Mouse (Mus musculus): Measurements from ENCODE around the gene Nr1i2. TPM values are rescaled to one million over a fixed set of nuclear protein-coding genes. Genes with fewer than 3 reads are reported as not detected.

Nr1i2 gene
- total and polyA plus RNA-seq, 3 experiments, result not detected

DNA sequence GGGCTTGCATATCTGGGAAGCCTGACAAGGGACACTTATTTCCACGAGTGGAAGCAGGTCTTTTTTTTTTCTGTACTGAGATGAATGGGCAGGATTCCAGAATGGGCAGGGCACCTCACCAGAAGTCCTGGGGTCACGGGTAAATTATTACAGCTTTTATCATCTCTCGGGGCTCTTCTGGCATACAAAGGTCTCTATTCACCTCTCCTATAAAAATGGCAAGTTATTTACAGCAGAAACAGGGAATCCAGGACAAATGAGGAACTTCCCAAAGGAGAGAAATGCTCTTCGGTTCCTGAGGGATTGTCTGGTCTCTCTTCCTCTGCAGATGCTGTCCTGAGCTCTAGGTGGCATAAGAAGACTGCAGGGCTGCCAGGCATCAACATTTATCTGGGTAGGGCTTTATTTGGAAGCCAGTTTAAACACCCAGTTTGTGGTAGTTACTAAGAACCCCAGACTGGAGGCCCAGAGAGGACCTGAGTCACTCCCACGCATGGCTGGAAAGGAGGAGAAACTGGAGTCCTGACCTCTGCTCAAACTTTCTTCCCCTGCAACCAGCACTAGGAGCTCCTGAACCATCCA is 816 bp upstream of the Nr1i2 start:
- intact Hi-C loops (cut with DNase I), result no loop called here
- H3K9ac ChIP-seq (ENCODE audit: low read depth, low read length), result no peak overlapping the region

GRCm38 (mm10) chr16:38290151-38290550 is 4.5 kb downstream of the Nr1i2 start:
- intact Hi-C loops (cut with DNase I), result no loop called here
- DNase-seq, result no peak
- 49% methylated on average over 2 of the region's 2 CpGs for WGBS
- no peak for TF ChIP-seq CTCF (IDR thresholded peaks at IDR 0.05)
- TF ChIP-seq EP300 (IDR thresholded peaks at IDR 0.05; ENCODE audit: insufficient read depth, low read depth, low read length), result no peak
- TF ChIP-seq POLR2A (IDR thresholded peaks at IDR 0.05; ENCODE audit: insufficient read depth, low read depth, low read length), result no peak
- no peak overlapping the region for H3K27ac ChIP-seq
- no peak overlapping the region for H3K4me3 ChIP-seq
- H3K27me3 ChIP-seq (ENCODE audit: control insufficient read depth, insufficient read depth, low read length), result no peaks in the 10 kb centered on the region
- H3K36me3 ChIP-seq (ENCODE audit: control insufficient read depth, insufficient read depth, low read length), result no peaks in the 10 kb centered on the region
- no peak overlapping the region for H3K9ac ChIP-seq (ENCODE audit: low read depth, low read length)
- peaks cover 1% of the 10 kb centered on the region; the same call in 1 of the 2 replicates for H3K4me1 ChIP-seq (ENCODE audit: control insufficient read depth, insufficient read depth, low read length)
- H3K79me2 ChIP-seq (replicated peaks; ENCODE audit: control insufficient read depth, insufficient read depth, low read length), result no peaks in the 10 kb centered on the region

More for the DNA sequence above, 816 bp upstream of the Nr1i2 start:
- no peak for DNase-seq
- H3K4me3 ChIP-seq, result no peak overlapping the region
- no peaks in the 10 kb centered on the region for H3K4me1 ChIP-seq (ENCODE audit: control insufficient read depth, insufficient read depth, low read length)
- TF ChIP-seq EP300 (IDR thresholded peaks at IDR 0.05; ENCODE audit: insufficient read depth, low read depth, low read length), result no peak
- peak; percentile 63 for TF ChIP-seq CTCF (IDR thresholded peaks at IDR 0.05)
- TF ChIP-seq POLR2A (IDR thresholded peaks at IDR 0.05; ENCODE audit: insufficient read depth, low read depth, low read length), result no peak
- H3K27me3 ChIP-seq (ENCODE audit: control insufficient read depth, insufficient read depth, low read length), result no peaks in the 10 kb centered on the region
- H3K27ac ChIP-seq, result no peak overlapping the region
- H3K79me2 ChIP-seq (replicated peaks; ENCODE audit: control insufficient read depth, insufficient read depth, low read length), result no peaks in the 10 kb centered on the region
- 24% methylated on average over 5 of the region's 5 CpGs for WGBS
- no peaks in the 10 kb centered on the region for H3K36me3 ChIP-seq (ENCODE audit: control insufficient read depth, insufficient read depth, low read length)

GRCm38 (mm10) chr16:38288851-38289250 is 5.8 kb downstream of the Nr1i2 start:
- TF ChIP-seq CTCF (IDR thresholded peaks at IDR 0.05), result no peak
- TF ChIP-seq POLR2A (IDR thresholded peaks at IDR 0.05; ENCODE audit: insufficient read depth, low read depth, low read length), result no peak
- no peak for TF ChIP-seq EP300 (IDR thresholded peaks at IDR 0.05; ENCODE audit: insufficient read depth, low read depth, low read length)
- Histone ChIP-seq H3K27me3 (ENCODE audit: control insufficient read depth, insufficient read depth, low read length) (no peaks in the 10 kb centered on the region), H3K9ac (ENCODE audit: low read depth, low read length) (no peak overlapping the region), H3K4me1 (ENCODE audit: control insufficient read depth, insufficient read depth, low read length) (peaks cover 1% of the 10 kb centered on the region; the same call in 1 of the 2 replicates), H3K4me3 (no peak overlapping the region), H3K36me3 (ENCODE audit: control insufficient read depth, insufficient read depth, low read length) (no peaks in the 10 kb centered on the region), H3K27ac (no peak overlapping the region), H3K79me2 (replicated peaks; ENCODE audit: control insufficient read depth, insufficient read depth, low read length) (no peaks in the 10 kb centered on the region)
- 28% methylated on average over 6 of the region's 6 CpGs for WGBS
- no peak for DNase-seq
- intact Hi-C loops (cut with DNase I), result no loop called here

GRCm38 (mm10) chr16:38287762-38288161 is 6.9 kb downstream of the Nr1i2 start:
- H3K4me3 ChIP-seq, result no peak overlapping the region
- H3K27ac ChIP-seq, result no peak overlapping the region
- intact Hi-C loops (cut with DNase I), result no loop called here
- H3K9ac ChIP-seq (ENCODE audit: low read depth, low read length), result no peak overlapping the region
- TF ChIP-seq CTCF (IDR thresholded peaks at IDR 0.05), result no peak
- TF ChIP-seq EP300 (IDR thresholded peaks at IDR 0.05; ENCODE audit: insufficient read depth, low read depth, low read length), result no peak
- TF ChIP-seq POLR2A (IDR thresholded peaks at IDR 0.05; ENCODE audit: insufficient read depth, low read depth, low read length), result no peak
- no peaks in the 10 kb centered on the region for H3K36me3 ChIP-seq (ENCODE audit: control insufficient read depth, insufficient read depth, low read length)
- 78% methylated on average over 3 of the region's 3 CpGs for WGBS
- H3K79me2 ChIP-seq (replicated peaks; ENCODE audit: control insufficient read depth, insufficient read depth, low read length), result no peaks in the 10 kb centered on the region
- H3K4me1 ChIP-seq (ENCODE audit: control insufficient read depth, insufficient read depth, low read length), result peaks cover 1% of the 10 kb centered on the region; the same call in 1 of the 2 replicates
- DNase-seq, result no peak
- no peaks in the 10 kb centered on the region for H3K27me3 ChIP-seq (ENCODE audit: control insufficient read depth, insufficient read depth, low read length)

DNA sequence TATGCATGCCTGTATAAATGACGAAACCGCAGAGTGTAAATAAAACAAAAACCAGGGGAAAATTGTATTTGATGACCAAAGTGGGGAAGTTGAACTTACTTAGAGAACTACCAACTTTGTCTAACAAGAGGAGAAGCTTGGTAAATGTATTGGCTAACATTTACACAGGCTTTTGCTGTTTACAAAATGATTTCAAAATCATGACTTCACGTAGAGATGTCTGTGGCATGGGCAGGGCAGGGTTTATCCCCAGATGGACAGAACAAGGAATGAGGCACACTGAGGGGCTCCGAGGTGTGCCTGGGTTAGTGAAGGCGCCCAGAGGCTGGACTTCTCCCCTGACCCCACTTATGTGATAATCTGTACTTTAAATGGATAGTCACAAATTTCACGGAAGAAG is 7.3 kb downstream of the Nr1i2 start:
- no peak overlapping the region for H3K4me3 ChIP-seq
- H3K27me3 ChIP-seq (ENCODE audit: control insufficient read depth, insufficient read depth, low read length), result no peaks in the 10 kb centered on the region
- intact Hi-C loops (cut with DNase I), result no loop called here
- 80% methylated on average over 6 of the region's 6 CpGs for WGBS
- H3K27ac ChIP-seq, result no peak overlapping the region
- H3K4me1 ChIP-seq (ENCODE audit: control insufficient read depth, insufficient read depth, low read length), result peaks cover 1% of the 10 kb centered on the region; the same call in 1 of the 2 replicates
- no peak for DNase-seq
- H3K9ac ChIP-seq (ENCODE audit: low read depth, low read length), result no peak overlapping the region
- TF ChIP-seq EP300 (IDR thresholded peaks at IDR 0.05; ENCODE audit: insufficient read depth, low read depth, low read length), result no peak
- TF ChIP-seq CTCF (IDR thresholded peaks at IDR 0.05), result no peak
- no peak for TF ChIP-seq POLR2A (IDR thresholded peaks at IDR 0.05; ENCODE audit: insufficient read depth, low read depth, low read length)
- H3K79me2 ChIP-seq (replicated peaks; ENCODE audit: control insufficient read depth, insufficient read depth, low read length), result no peaks in the 10 kb centered on the region
- no peaks in the 10 kb centered on the region for H3K36me3 ChIP-seq (ENCODE audit: control insufficient read depth, insufficient read depth, low read length)

GRCm38 (mm10) chr16:38286541-38286940 is 8.1 kb downstream of the Nr1i2 start:
- no peak overlapping the region for H3K9ac ChIP-seq (ENCODE audit: low read depth, low read length)
- WGBS, result 63% methylated on average over 4 of the region's 4 CpGs
- H3K79me2 ChIP-seq (replicated peaks; ENCODE audit: control insufficient read depth, insufficient read depth, low read length), result no peaks in the 10 kb centered on the region
- no peak overlapping the region for H3K4me3 ChIP-seq
- no peak overlapping the region for H3K27ac ChIP-seq
- DNase-seq, result no peak
- TF ChIP-seq CTCF (IDR thresholded peaks at IDR 0.05), result no peak
- no peak for TF ChIP-seq POLR2A (IDR thresholded peaks at IDR 0.05; ENCODE audit: insufficient read depth, low read depth, low read length)
- no peak for TF ChIP-seq EP300 (IDR thresholded peaks at IDR 0.05; ENCODE audit: insufficient read depth, low read depth, low read length)
- H3K27me3 ChIP-seq (ENCODE audit: control insufficient read depth, insufficient read depth, low read length), result no peaks in the 10 kb centered on the region
- H3K36me3 ChIP-seq (ENCODE audit: control insufficient read depth, insufficient read depth, low read length), result no peaks in the 10 kb centered on the region
- H3K4me1 ChIP-seq (ENCODE audit: control insufficient read depth, insufficient read depth, low read length), result peaks cover 1% of the 10 kb centered on the region; the same call in 1 of the 2 replicates
- intact Hi-C loops (cut with DNase I), result no loop called here

All from heart, adult 2 months (tissue).